Mouse (Mus musculus): ENCODE measurements around the gene Tmprss13. TPM values are rescaled to one million over a fixed set of nuclear protein-coding genes. Genes with fewer than 3 reads are reported as not detected.
A peak's percentile ranks its signal among the peaks of the same experiment; 100 is the strongest.

Gene Tmprss13
- polyA plus RNA-seq, 1 experiment from 2014 or later, result 0.38 TPM

DNA sequence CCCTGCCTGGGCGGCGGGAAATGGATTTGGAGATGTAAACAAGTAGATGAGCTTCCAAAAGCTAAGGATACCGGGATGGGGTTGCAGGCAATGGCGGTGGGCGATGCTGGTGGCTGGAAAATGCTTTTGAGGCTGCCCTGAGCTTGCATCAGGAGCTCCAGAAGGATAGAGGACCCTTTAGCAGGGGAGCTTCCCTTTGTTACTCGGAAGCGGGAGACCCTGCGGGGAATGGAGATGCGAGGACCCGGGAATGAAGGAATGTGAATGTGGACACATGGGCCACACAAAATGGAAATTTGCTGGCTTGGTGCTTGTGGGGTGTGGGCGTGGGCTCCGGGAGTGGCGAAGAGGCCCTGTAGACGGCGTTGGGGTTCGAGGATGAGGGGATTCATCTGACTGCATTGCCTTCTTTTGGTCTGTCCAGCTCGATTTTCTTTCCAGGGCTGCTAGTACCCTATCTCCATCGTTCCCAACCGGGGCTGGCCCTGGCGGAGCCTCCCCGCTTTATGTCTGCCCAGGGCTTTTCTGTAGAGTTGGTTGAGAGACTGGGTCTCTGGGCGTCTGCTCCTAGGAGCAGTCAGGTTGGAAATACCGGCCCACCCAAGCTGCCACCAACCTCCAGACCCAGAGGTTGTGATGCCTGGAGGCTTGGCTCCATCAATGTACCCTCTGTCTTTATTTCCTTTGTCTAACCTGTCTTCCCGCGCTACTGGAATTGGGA lies 51.9 kb downstream of the Tmprss13 start:
- Histone ChIP-seq H3K27ac (peak overlapping the region; percentile 79), H3K36me3 (no peaks in the 10 kb centered on the region), H3K9me3 (replicated peaks) (no peaks in the 10 kb centered on the region), H3K4me2 (peak overlapping the region; percentile 88), H3K4me3 (replicated peaks) (peak overlapping the region; percentile 70), H3K27me3 (no peaks in the 10 kb centered on the region), H3K4me1 (peaks cover 59% of the 10 kb centered on the region), H3K9ac (peak overlapping the region; percentile 64)
- 0 out of 2 replicates have a peak, but pooled peaks have one; percentile 12 for ATAC-seq (replicated peaks; ENCODE audit: low FRiP score)
- WGBS, result 5% methylated on average over 25 of the region's 25 CpGs

DNA sequence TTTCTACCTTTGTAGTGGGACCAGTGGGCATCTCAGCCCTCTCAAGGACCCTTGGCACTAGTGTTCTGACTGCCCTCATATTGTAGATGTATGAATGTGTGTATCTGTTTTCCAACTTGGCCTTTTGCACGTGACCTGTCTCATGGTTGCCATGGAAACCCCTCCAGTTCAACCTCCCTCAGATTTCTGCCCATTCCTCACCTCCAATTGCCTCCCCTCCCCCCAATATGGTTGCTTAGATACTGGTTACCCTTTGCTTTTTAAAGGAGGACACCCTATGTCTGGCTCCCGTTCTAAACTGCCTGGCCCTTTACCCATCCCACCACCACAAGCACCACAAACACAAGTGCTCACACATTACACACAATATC lies 52.4 kb downstream of the Tmprss13 start:
- H3K9ac ChIP-seq, result peak overlapping the region; percentile 64
- H3K9me3 ChIP-seq (replicated peaks), result no peaks in the 10 kb centered on the region
- H3K4me3 ChIP-seq (replicated peaks), result peak overlapping the region; percentile 70
- peaks cover 61% of the 10 kb centered on the region for H3K4me1 ChIP-seq
- H3K27ac ChIP-seq, result 0 out of 2 replicates have a peak overlapping the region, but pooled peaks have one; percentile 79
- peak overlapping the region; percentile 88 for H3K4me2 ChIP-seq
- H3K36me3 ChIP-seq, result no peaks in the 10 kb centered on the region
- no peak for ATAC-seq (replicated peaks; ENCODE audit: low FRiP score)
- no peaks in the 10 kb centered on the region for H3K27me3 ChIP-seq
- 19% methylated on average over 2 of the region's 2 CpGs for WGBS

DNA sequence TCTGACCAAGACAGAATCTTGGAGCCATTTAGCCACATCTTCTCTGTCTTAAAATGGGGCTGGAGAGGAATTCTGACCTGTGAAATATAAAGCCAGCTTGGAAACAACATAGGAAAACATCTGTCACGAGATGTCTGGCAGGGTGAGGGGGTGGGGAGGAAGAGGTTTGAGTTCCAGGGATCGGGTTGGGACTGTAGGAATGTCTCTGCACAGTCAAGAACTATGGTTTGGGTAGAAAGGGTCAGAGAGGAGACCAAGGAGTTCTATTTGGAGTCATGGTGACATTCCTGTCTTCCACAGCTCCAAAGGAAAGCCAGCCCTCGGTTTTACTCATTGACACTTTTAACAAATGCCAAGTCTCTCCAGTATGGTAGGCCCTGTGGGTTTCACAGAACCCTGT lies 55.0 kb downstream of the Tmprss13 start:
- H3K4me1 ChIP-seq, result peaks cover 65% of the 10 kb centered on the region
- no peak overlapping the region for H3K4me2 ChIP-seq
- no peak for ATAC-seq (replicated peaks; ENCODE audit: low FRiP score)
- H3K9ac ChIP-seq, result no peak overlapping the region
- no peak overlapping the region for H3K4me3 ChIP-seq (replicated peaks)
- 48% methylated on average over 3 of the region's 3 CpGs for WGBS
- no peaks in the 10 kb centered on the region for H3K27me3 ChIP-seq
- no peaks in the 10 kb centered on the region for H3K36me3 ChIP-seq
- 0 out of 2 replicates have a peak overlapping the region, but pooled peaks have one; percentile 14 for H3K27ac ChIP-seq
- H3K9me3 ChIP-seq (replicated peaks), result no peaks in the 10 kb centered on the region

DNA sequence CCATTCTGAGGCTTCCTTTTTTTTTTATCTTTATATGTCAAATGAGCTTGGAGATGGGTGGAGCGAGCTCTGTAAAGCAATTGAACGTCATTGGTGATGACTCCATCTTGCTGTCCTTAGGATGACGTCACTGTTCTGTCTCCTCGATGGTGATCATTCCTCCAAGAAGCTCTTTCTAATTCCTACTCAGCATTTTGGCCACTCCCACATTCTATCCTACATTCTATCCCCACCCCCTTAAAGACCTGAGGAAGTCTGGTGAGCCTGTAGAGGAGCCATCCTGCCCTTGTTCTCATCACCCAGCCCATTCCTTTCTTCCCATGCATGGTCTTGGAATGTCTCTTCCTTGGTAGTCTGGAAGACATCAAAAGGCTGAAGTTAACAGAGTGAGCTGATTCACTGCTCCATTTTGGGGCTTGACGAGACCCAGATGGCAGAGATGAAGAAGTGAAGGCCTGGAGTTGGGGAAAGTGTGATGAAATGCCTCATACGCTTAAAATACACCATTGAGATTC lies 56.1 kb downstream of the Tmprss13 start:
- H3K4me1 ChIP-seq, result peaks cover 68% of the 10 kb centered on the region
- H3K27ac ChIP-seq, result no peak overlapping the region
- H3K27me3 ChIP-seq, result no peaks in the 10 kb centered on the region
- H3K4me2 ChIP-seq, result no peak overlapping the region
- no peaks in the 10 kb centered on the region for H3K36me3 ChIP-seq
- H3K4me3 ChIP-seq (replicated peaks), result no peak overlapping the region
- H3K9me3 ChIP-seq (replicated peaks), result no peaks in the 10 kb centered on the region
- no peak overlapping the region for H3K9ac ChIP-seq
- no peak for ATAC-seq (replicated peaks; ENCODE audit: low FRiP score)
- WGBS, result 91% methylated on average over 6 of the region's 6 CpGs

DNA sequence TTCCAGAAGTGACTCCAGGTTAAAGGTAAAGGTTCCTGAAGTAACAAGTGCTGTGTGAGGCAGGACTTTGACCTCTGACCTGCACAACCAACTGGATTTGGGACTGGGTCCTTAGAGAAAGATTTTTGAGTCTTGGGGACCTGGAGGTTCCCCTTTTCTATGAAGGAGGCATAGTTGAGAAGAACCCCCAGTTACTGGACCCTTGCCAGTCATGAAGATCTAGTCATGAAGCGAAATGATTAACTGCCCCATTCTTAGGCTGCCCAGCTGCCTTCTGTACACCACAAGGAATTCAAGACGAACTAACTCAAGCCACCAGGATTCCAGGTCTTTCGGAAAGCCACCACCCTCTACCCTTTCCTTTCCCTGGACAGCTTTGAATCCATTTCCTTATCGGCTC lies 57.5 kb downstream of the Tmprss13 start:
- 57% methylated on average over 4 of the region's 4 CpGs for WGBS

DNA sequence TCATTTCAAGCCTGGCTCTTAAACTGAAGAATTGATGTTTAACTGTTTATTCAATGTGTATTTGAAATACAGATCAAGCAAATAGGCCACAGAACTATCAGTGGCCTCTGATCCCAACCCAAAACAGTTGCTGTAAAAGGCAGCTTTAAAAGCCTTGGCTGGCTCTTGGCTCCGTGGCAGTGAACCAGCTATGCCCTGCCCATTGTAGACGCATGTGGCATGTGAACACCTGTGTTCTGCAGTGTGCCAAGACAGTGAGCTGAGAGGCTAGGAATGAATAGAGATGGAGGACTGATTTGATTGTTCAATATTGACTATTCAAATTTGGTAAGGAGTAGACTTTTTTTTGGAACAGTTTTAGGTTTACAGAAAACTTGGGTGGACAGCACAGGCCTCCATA lies 58.0 kb downstream of the Tmprss13 start:
- no peak overlapping the region for H3K27ac ChIP-seq

More for the DNA sequence above, 57.5 kb downstream of the Tmprss13 start:
- no peak for ATAC-seq (replicated peaks; ENCODE audit: low FRiP score)
- no peaks in the 10 kb centered on the region for H3K36me3 ChIP-seq
- H3K9me3 ChIP-seq (replicated peaks), result no peaks in the 10 kb centered on the region
- H3K9ac ChIP-seq, result no peak overlapping the region
- H3K4me2 ChIP-seq, result no peak overlapping the region
- no peaks in the 10 kb centered on the region for H3K27me3 ChIP-seq
- H3K4me1 ChIP-seq, result peaks cover 71% of the 10 kb centered on the region
- no peak overlapping the region for H3K27ac ChIP-seq
- no peak overlapping the region for H3K4me3 ChIP-seq (replicated peaks)

DNA sequence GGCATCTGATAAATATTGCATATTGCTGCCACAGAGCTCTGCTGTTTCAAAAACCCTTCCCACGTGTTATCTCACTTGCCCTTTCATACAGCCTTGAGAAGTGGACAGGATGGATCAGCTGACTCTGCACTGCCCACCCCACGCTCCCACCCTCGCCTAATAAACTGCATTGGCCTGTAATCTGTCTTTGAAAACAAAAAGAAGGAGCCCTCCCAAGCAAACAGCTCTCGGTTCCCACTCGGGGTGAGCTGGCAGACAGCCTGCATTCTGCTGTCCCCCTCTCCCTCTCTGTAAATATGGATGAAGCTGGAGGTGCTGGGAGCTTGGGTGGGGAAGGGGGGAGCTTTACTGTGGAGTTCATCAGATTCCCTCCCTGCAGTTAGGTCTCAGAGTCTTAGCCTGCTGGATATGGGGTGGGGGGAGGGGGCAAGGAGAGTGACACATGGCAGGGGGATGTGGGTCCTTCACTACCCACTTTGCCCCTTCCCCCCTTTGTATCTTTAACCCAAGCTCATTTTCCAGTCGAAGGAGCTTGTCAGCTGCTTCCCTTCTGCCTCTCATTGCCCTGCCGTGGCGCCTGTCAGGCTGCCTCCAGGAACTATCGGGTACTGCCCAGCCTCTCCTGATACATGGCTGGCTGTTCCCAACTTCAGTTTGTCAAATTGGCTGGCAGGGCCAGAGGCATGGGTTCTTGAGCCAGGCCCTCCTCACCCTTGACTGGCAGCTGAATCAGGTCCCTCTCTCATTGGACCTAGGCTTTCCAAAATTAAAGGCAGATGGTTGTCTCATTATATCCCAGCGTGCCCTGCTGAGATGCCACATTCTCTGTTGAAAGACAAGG lies 61.7 kb downstream of the Tmprss13 start:
- ATAC-seq (replicated peaks; ENCODE audit: low FRiP score), result 0 out of 2 replicates have a peak, but pooled peaks have one; percentile 60
- 38% methylated on average over 10 of the region's 10 CpGs for WGBS
- Histone ChIP-seq H3K36me3 (no peaks in the 10 kb centered on the region), H3K4me1 (peaks cover 54% of the 10 kb centered on the region), H3K9me3 (replicated peaks) (no peaks in the 10 kb centered on the region), H3K9ac (no peak overlapping the region), H3K27ac (peak overlapping the region; percentile 67), H3K27me3 (no peaks in the 10 kb centered on the region), H3K4me3 (replicated peaks) (no peak overlapping the region), H3K4me2 (no peak overlapping the region)

More for the DNA sequence above, 58.0 kb downstream of the Tmprss13 start:
- 84% methylated on average over 2 of the region's 2 CpGs for WGBS
- H3K36me3 ChIP-seq, result no peaks in the 10 kb centered on the region
- H3K4me2 ChIP-seq, result no peak overlapping the region
- H3K27me3 ChIP-seq, result no peaks in the 10 kb centered on the region
- no peak for ATAC-seq (replicated peaks; ENCODE audit: low FRiP score)
- H3K9ac ChIP-seq, result no peak overlapping the region
- H3K4me3 ChIP-seq (replicated peaks), result no peak overlapping the region
- H3K9me3 ChIP-seq (replicated peaks), result no peaks in the 10 kb centered on the region
- peaks cover 71% of the 10 kb centered on the region for H3K4me1 ChIP-seq

DNA sequence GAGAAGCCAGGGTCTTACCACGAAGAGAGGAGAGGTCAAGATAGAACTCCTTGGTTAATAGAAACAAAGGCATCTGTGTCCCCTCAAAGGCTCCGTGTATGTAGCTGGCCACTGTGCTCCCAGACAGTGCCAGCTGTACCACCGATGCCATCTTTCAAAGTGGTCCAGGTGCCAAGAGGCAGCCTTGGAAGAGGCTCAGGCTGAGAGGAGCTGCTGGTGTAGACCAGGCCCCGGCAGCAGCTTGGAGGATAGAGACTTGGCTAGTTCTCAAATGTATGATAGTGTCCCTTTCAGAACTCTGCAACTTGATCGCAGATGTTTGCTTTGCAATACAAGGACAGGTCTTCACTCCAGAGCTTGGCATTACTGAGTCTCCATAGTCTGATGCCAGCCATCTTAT lies 63.4 kb downstream of the Tmprss13 start:
- ATAC-seq (replicated peaks; ENCODE audit: low FRiP score), result no peak
- Histone ChIP-seq H3K9me3 (replicated peaks) (no peaks in the 10 kb centered on the region), H3K36me3 (no peaks in the 10 kb centered on the region), H3K4me1 (peaks cover 47% of the 10 kb centered on the region), H3K27ac (no peak overlapping the region), H3K4me2 (no peak overlapping the region), H3K4me3 (replicated peaks) (no peak overlapping the region), H3K27me3 (no peaks in the 10 kb centered on the region), H3K9ac (no peak overlapping the region)
- 74% methylated on average over 5 of the region's 5 CpGs for WGBS

DNA sequence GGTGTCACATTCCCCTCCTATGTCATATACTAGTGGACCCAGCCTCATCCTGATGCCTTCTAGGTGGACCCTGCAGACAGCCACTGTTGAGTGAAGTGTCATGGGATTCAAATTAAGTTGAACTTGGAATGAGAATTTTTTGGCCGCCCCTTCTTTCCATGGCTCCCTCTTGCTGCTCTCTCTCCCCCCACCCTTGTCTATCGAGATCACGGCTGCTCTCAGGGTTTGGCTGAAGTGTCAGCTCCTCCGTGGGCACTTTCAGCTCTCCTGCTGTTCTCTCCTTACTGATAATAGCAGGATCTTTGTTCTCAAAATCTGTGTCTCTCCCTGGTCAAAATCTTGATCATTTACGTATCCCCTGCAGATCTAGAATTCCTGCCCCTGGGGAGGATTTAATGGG lies 63.9 kb downstream of the Tmprss13 start:
- Histone ChIP-seq H3K36me3 (no peaks in the 10 kb centered on the region), H3K4me1 (peaks cover 47% of the 10 kb centered on the region), H3K4me2 (no peak overlapping the region), H3K27ac (no peak overlapping the region), H3K9me3 (replicated peaks) (no peaks in the 10 kb centered on the region), H3K4me3 (replicated peaks) (no peak overlapping the region), H3K27me3 (no peaks in the 10 kb centered on the region), H3K9ac (no peak overlapping the region)
- WGBS, result 83% methylated on average over 5 of the region's 5 CpGs
- no peak for ATAC-seq (replicated peaks; ENCODE audit: low FRiP score)

DNA sequence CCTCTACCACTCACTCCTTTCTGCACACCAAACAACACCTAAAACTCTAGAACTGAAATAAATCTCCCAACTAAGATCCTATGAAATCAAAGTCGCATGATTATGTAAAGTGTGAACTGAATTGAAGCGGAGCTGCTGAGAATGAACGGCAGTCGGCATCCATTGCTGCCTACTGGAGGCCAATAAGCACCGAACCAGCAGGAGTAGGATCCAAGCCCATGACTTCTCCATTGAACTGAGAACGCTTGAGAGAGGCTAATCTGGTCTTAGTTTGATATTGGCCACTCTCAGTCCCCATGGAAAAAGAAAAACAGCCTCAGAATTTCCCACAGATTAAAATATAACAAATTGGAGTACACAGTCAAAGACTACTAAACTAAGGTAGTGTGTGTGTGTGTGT lies 65.0 kb downstream of the Tmprss13 start:
- Histone ChIP-seq H3K4me3 (replicated peaks) (no peak overlapping the region), H3K9me3 (replicated peaks) (no peaks in the 10 kb centered on the region), H3K27ac (no peak overlapping the region), H3K36me3 (no peaks in the 10 kb centered on the region), H3K27me3 (no peaks in the 10 kb centered on the region), H3K4me2 (no peak overlapping the region), H3K9ac (no peak overlapping the region), H3K4me1 (peaks cover 41% of the 10 kb centered on the region)
- WGBS, result 94% methylated on average over 6 of the region's 6 CpGs
- ATAC-seq (replicated peaks; ENCODE audit: low FRiP score), result no peak

DNA sequence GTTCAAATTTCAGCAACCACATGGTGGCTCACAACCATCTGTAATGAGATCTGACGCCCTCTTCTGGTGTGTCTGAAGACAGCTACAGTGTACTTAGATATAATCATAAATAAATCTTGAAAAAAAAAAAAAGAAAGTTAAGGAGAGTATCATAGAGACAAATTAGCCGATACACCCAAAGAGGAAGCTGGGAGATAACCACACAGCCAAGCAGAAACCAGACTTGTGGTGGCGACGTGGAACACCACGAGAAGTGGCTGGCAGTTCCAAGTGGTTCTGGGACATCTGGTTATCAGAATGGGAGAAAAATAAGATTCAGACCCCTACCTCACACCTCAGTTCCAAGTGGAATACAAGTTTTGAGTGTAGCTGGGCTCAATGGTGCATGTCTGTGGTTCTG lies 67.8 kb downstream of the Tmprss13 start:
- no peak overlapping the region for H3K4me3 ChIP-seq (replicated peaks)
- H3K36me3 ChIP-seq, result no peaks in the 10 kb centered on the region
- no peak overlapping the region for H3K27ac ChIP-seq
- no peak overlapping the region for H3K4me2 ChIP-seq
- no peak overlapping the region for H3K9ac ChIP-seq
- ATAC-seq (replicated peaks; ENCODE audit: low FRiP score), result no peak
- H3K4me1 ChIP-seq, result peaks cover 14% of the 10 kb centered on the region
- WGBS, result 84% methylated on average over 5 of the region's 5 CpGs
- H3K9me3 ChIP-seq (replicated peaks), result no peaks in the 10 kb centered on the region
- no peaks in the 10 kb centered on the region for H3K27me3 ChIP-seq

DNA sequence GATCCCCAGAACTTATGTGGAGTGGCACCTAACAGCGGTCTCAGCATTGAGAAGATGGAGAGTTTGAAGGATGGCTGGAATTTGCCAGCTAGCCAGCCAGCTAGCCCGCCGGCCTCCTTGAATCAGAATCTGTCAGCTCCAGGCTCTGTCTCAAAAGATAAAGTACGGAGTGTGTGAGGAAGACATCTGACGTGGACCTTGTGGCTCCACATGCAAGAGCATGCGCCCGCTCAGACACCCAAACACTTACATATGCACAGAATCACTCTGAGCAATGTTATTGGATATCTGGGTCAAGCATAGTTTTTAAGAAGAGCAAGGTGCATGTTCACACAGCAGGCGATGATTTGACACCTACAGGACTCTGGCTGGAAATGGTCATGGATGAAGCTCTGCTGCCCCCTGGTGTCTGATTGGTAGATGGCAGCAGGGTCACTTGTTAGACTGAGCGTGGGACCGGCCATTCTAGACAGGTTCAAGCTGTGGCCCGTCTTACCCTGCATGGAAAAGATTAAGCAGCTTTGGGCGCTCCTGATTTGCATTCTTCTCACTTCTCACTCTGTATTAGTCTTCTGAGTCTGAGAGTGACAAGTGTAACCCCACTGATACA lies 69.6 kb downstream of the Tmprss13 start:
- Histone ChIP-seq H3K4me2 (no peak overlapping the region), H3K9ac (no peak overlapping the region), H3K9me3 (replicated peaks) (no peaks in the 10 kb centered on the region), H3K4me3 (replicated peaks) (no peak overlapping the region), H3K27ac (no peak overlapping the region), H3K4me1 (0 out of 2 replicates have a peak, but pooled peaks cover 3% of the 10 kb centered on the region), H3K27me3 (no peaks in the 10 kb centered on the region), H3K36me3 (peaks cover 12% of the 10 kb centered on the region; the same call in 1 of the 2 replicates)
- ATAC-seq (replicated peaks; ENCODE audit: low FRiP score), result peak; percentile 67
- WGBS, result 45% methylated on average over 12 of the region's 12 CpGs
